Mouse (Mus musculus): ENCODE data around the gene Prpf40b.

The Prpf40b gene

GRCm38 (mm10) chr15:99333676-99334065 is 38.8 kb downstream of the Prpf40b start:
- DNase-seq: no peak

GRCm38 (mm10) chr15:99334500-99334899 is 39.6 kb downstream of the Prpf40b start:
- DNase-seq: no peak

GRCm38 (mm10) chr15:99335801-99336320 is 41.0 kb downstream of the Prpf40b start:
- DNase-seq: no peak

GRCm38 (mm10) chr15:99338916-99339315 is 44.0 kb downstream of the Prpf40b start:
- no peak for DNase-seq

GRCm38 (mm10) chr15:99339669-99340068 is 44.8 kb downstream of the Prpf40b start:
- no peak for DNase-seq

GRCm38 (mm10) chr15:99341102-99341501 is 46.2 kb downstream of the Prpf40b start:
- DNase-seq: no peak

GRCm38 (mm10) chr15:99342194-99342981 is 47.5 kb downstream of the Prpf40b start:
- DNase-seq: no peak

- DNase-seq: no peak
These were observed 48.7 kb downstream of the Prpf40b start for GRCm38 (mm10) chr15:99343414-99344147.

GRCm38 (mm10) chr15:99344148-99344870 is 49.4 kb downstream of the Prpf40b start:
- no peak for DNase-seq

- no peak for DNase-seq
These were observed 50.1 kb downstream of the Prpf40b start for GRCm38 (mm10) chr15:99344961-99345360.

GRCm38 (mm10) chr15:99351610-99352009 is 56.7 kb downstream of the Prpf40b start:
- no peak for DNase-seq

- no peak for DNase-seq
These were observed 57.4 kb downstream of the Prpf40b start for GRCm38 (mm10) chr15:99352306-99352705.

- no peak for DNase-seq
These were observed 60.8 kb downstream of the Prpf40b start for GRCm38 (mm10) chr15:99355660-99356059.

- DNase-seq: no peak
These were observed 61.6 kb downstream of the Prpf40b start for GRCm38 (mm10) chr15:99356462-99356861.

GRCm38 (mm10) chr15:99358952-99359351 is 64.1 kb downstream of the Prpf40b start:
- no peak for DNase-seq

- DNase-seq: no peak
These were observed 69.2 kb downstream of the Prpf40b start for GRCm38 (mm10) chr15:99364022-99364530.

- DNase-seq: peak; percentile 7
These were observed 70.0 kb downstream of the Prpf40b start for GRCm38 (mm10) chr15:99364921-99365320.

Measured in liver (tissue).